Comparison of ENCODE assay signal across 15 mouse cellular contexts in the genomic region with DNA sequence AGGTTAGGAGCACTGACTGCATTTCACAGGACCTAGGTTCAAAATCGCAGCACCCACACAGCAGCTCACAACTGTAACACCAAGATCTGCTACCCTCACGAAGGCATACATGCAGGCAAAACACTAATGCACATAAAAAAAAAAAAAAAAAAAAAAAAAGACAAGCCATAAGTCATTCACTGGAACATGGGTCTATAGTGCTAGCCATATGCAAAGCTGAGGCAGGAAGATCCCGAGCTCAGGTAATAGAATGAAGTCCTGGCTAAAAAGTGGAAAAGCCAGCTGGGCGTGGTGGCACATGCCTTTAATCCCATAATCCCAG. TPM values are rescaled to one million over a fixed set of nuclear protein-coding genes. Genes with fewer than 3 reads are reported as not detected.
A peak's percentile ranks its signal among the peaks of the same experiment; 100 is the strongest.
DNase-seq lines count a peak whose midpoint lies in the region; ATAC-seq and TF ChIP-seq lines count a peak whose summit lies in the region.
"Had no signal": no experiment of that assay in that cellular context is flagged by ENCODE, and none has a peak within 500 bp of the region (broad histone marks: within the 10 kb centered on the region; RNA-seq: fewer than 3 reads in every experiment).

No protein-coding gene starts in this region.

- H3K27ac ChIP-seq in gastrocnemius, adult 2 months = peak overlapping the region; percentile 83
- peak overlapping the region; percentile 91 for H3K27ac ChIP-seq in layer of hippocampus, adult 2 months
- H3K27ac ChIP-seq in ES-Bruce4 (ENCODE audit: insufficient read depth, low read length) = peak overlapping the region; percentile 94
- peak overlapping the region; percentile 83; the same call in 1 of the 2 replicates for H3K27ac ChIP-seq in intestine, postnatal 0 days (ENCODE audit: low read depth, low read length)
- H3K27ac ChIP-seq: forebrain, embryonic 13.5 days had no signal

- ATAC-seq in intestine, postnatal 0 days = no peak
- ATAC-seq: lung, postnatal 0 days had no signal

- H3K4me2 ChIP-seq in intestine, postnatal 0 days (replicated peaks; ENCODE audit: low read depth) = no peak overlapping the region

- TF ChIP-seq CTCF in gastrocnemius, adult 2 months (IDR thresholded peaks at IDR 0.05) = no peak
- no peak for TF ChIP-seq CTCF in layer of hippocampus, adult 2 months (conservative IDR thresholded peaks at IDR 0.05)
- TF ChIP-seq CTCF in ES-Bruce4 (IDR thresholded peaks at IDR 0.05; ENCODE audit: low read depth, low read length) = no peak
- TF ChIP-seq CTCF in intestine, postnatal 0 days (IDR thresholded peaks at IDR 0.05; ENCODE audit: low read depth) = no peak

- peaks cover 7% of the 10 kb centered on the region for H3K4me1 ChIP-seq in ES-Bruce4 (ENCODE audit: control insufficient read depth, insufficient read depth, low read length)
- peaks cover 9% of the 10 kb centered on the region for H3K4me1 ChIP-seq in intestine, postnatal 0 days (replicated peaks; ENCODE audit: control insufficient read depth, insufficient read depth, low read length)

- H3K27me3 ChIP-seq in ES-Bruce4 (ENCODE audit: control insufficient read depth, insufficient read depth, low read length, poor library complexity, severe bottlenecking) = no peaks in the 10 kb centered on the region
- no peaks in the 10 kb centered on the region for H3K27me3 ChIP-seq in intestine, postnatal 0 days (replicated peaks; ENCODE audit: control insufficient read depth, insufficient read depth, low read length)

- 0 out of 2 replicates have a peak overlapping the region, but pooled peaks have one; percentile 24 for H3K9ac ChIP-seq in ES-Bruce4 (ENCODE audit: low read depth, poor library complexity, severe bottlenecking)
- H3K9ac ChIP-seq in intestine, postnatal 0 days (ENCODE audit: low read depth, low read length) = no peak overlapping the region

- intact Hi-C loops in gastrocnemius, adult 2 months (cut with DNase I) = loop anchor here (2.0 kb wide), 1 partner anchor 31 kb away; no protein-coding TSS in a partner anchor
- intact Hi-C loops in gastrocnemius, postnatal 14 days (cut with DNase I; ENCODE audit: low total_unique reads) = no loop called here

- WGBS in intestine, postnatal 0 days = 81% methylated on average over 4 of the region's 4 CpGs

- no peak overlapping the region; the same call in 1 of the 2 replicates for H3K4me3 ChIP-seq in gastrocnemius, adult 2 months
- H3K4me3 ChIP-seq in layer of hippocampus, adult 2 months = no peak overlapping the region; the same call in 1 of the 2 replicates
- no peak overlapping the region for H3K4me3 ChIP-seq in ES-Bruce4 (ENCODE audit: low read depth, low read length)
- no peak overlapping the region for H3K4me3 ChIP-seq in intestine, postnatal 0 days (ENCODE audit: low read depth, low read length)

- TF ChIP-seq EP300 in ES-Bruce4 (IDR thresholded peaks at IDR 0.05; ENCODE audit: insufficient read depth, low read depth, low read length) = no peak

- peaks cover 31% of the 10 kb centered on the region for H3K36me3 ChIP-seq in ES-Bruce4 (ENCODE audit: control insufficient read depth, insufficient read depth, low read length, poor library complexity, severe bottlenecking)
- peaks cover 21% of the 10 kb centered on the region for H3K36me3 ChIP-seq in intestine, postnatal 0 days (ENCODE audit: control insufficient read depth, insufficient read depth)

- no peak for TF ChIP-seq POLR2A in ES-Bruce4 (IDR thresholded peaks at IDR 0.05; ENCODE audit: insufficient read depth, low read length)

- no peak for DNase-seq in gastrocnemius, adult 2 months
- DNase-seq in gastrocnemius, postnatal 14 days = no peak
- no peak for DNase-seq in layer of hippocampus, adult 2 months (ENCODE audit: low spot score in 2 of 2)
- no peak for DNase-seq in layer of hippocampus, adult 8-10 months (ENCODE audit: low spot score in 2 of 2)
- no peak for DNase-seq in cerebellum, adult 9-10 months
- no peak for DNase-seq in B cell, adult 2 months
- DNase-seq: adrenal gland, adult 2 months; cerebellum, adult 11 months; embryo, embryonic 11 days; kidney, postnatal 10 days had no signal

- no peaks in the 10 kb centered on the region for H3K9me3 ChIP-seq in ES-Bruce4 (replicated peaks; ENCODE audit: control insufficient read depth, insufficient read depth, low read length, poor library complexity, severe bottlenecking)
- no peaks in the 10 kb centered on the region for H3K9me3 ChIP-seq in intestine, postnatal 0 days (ENCODE audit: control insufficient read depth)

RNA-seq across cellular contexts. Expression of a gene that starts 0.8 kb away (rescaled TPM):
- 10 to 100 TPM; 38.0 to 61.8 TPM for total RNA-seq in gastrocnemius, adult 2 months (2021)
- 10 to 100 TPM; 56.6 to 84.2 TPM for total RNA-seq in gastrocnemius, postnatal 14 days (2021)
- total RNA-seq in layer of hippocampus, adult 2 months (2021) = 1,000 to 10,000 TPM; 2,242 to 2,264 TPM
- total RNA-seq in layer of hippocampus, adult 8-10 months (2022) = 1,000 to 10,000 TPM; 1,861 to 4,366 (median 2,827) TPM
- 1,030 and 1,048 TPM in 2 replicates for polyA plus RNA-seq in ES-Bruce4 (2011; ENCODE audit: insufficient read depth, insufficient read length, low read depth, missing spikeins)
- polyA plus RNA-seq in intestine, postnatal 0 days (2015; fragmentation: Nextera tagmentation; extraction: Ambion mirVana) = 435 and 436 TPM in 2 replicates

RNA-seq across cellular contexts. Expression of a gene that starts 7.3 kb away (rescaled TPM):
- total RNA-seq in gastrocnemius, adult 2 months (2021) = 1 to 10 TPM in 1 of 2 experiments, under 1 TPM in 1; 0.64 to 1.1 TPM
- 1 to 10 TPM in 1 of 2 experiments, not detected in 1; 1.3 TPM for total RNA-seq in gastrocnemius, postnatal 14 days (2021)
- 1 to 10 TPM; 3.1 to 3.5 TPM for total RNA-seq in layer of hippocampus, adult 2 months (2021)
- total RNA-seq in layer of hippocampus, adult 8-10 months (2022) = 10 to 100 TPM in 1 of 4 experiments, 1 to 10 TPM in 3; 5.3 to 10.7 (median 6.0) TPM
- polyA plus RNA-seq in ES-Bruce4 (2011; ENCODE audit: insufficient read depth, insufficient read length, low read depth, missing spikeins) = 93.2 and 95.8 TPM in 2 replicates
- polyA plus RNA-seq in intestine, postnatal 0 days (2015; fragmentation: Nextera tagmentation; extraction: Ambion mirVana) = 34.7 and 50.0 TPM in 2 replicates

RNA-seq across cellular contexts. Expression of a gene that starts 15.4 kb away (rescaled TPM):
- 10 to 100 TPM; 41.0 to 52.4 TPM for total RNA-seq in gastrocnemius, adult 2 months (2021)
- total RNA-seq in gastrocnemius, postnatal 14 days (2021) = 10 to 100 TPM; 52.9 to 55.7 TPM
- total RNA-seq in layer of hippocampus, adult 2 months (2021) = 100 to 1,000 TPM; 110 TPM
- total RNA-seq in layer of hippocampus, adult 8-10 months (2022) = 100 to 1,000 TPM; 104 to 112 (median 109) TPM
- polyA plus RNA-seq in ES-Bruce4 (2011; ENCODE audit: insufficient read depth, insufficient read length, low read depth, missing spikeins) = 68.2 TPM in 2 replicates
- polyA plus RNA-seq in intestine, postnatal 0 days (2015; fragmentation: Nextera tagmentation; extraction: Ambion mirVana) = 80.1 and 85.5 TPM in 2 replicates

RNA-seq across cellular contexts. Expression of a gene that starts 18.5 kb away (rescaled TPM):
- not detected for total RNA-seq in gastrocnemius, adult 2 months (2021)
- not detected for total RNA-seq in gastrocnemius, postnatal 14 days (2021)
- not detected for total RNA-seq in layer of hippocampus, adult 2 months (2021)
- total RNA-seq in layer of hippocampus, adult 8-10 months (2022) = 1 to 10 TPM in 1 of 4 experiments, not detected in 3; 1.2 TPM
- 1.1 TPM in 1 of 2 replicates, not detected in the other for polyA plus RNA-seq in ES-Bruce4 (2011; ENCODE audit: insufficient read depth, insufficient read length, low read depth, missing spikeins)
- polyA plus RNA-seq in intestine, postnatal 0 days (2015; fragmentation: Nextera tagmentation; extraction: Ambion mirVana) = 0.70 and 1.4 TPM in 2 replicates

RNA-seq across cellular contexts. Expression of a gene that starts 18.6 kb away (rescaled TPM):
- total RNA-seq in gastrocnemius, adult 2 months (2021) = not detected
- total RNA-seq in gastrocnemius, postnatal 14 days (2021) = not detected
- not detected for total RNA-seq in layer of hippocampus, adult 2 months (2021)
- not detected for total RNA-seq in layer of hippocampus, adult 8-10 months (2022)
- polyA plus RNA-seq in ES-Bruce4 (2011; ENCODE audit: insufficient read depth, insufficient read length, low read depth, missing spikeins) = not detected in 2 replicates
- 5.6 and 13.5 TPM in 2 replicates for polyA plus RNA-seq in intestine, postnatal 0 days (2015; fragmentation: Nextera tagmentation; extraction: Ambion mirVana)
- polyA plus RNA-seq: forebrain, embryonic 13.5 days; gonadal fat pad, adult 2 months; lung, postnatal 0 days had no signal

Comparison
In these comparisons a context has a peak if more than half of its experiments do, and no peak if none do; other contexts are left out.
1. RNA of a gene that starts 0.8 kb away (total RNA-seq): 1,861 to 4,366 TPM in layer of hippocampus, adult 8-10 months and 2,242 to 2,264 TPM in layer of hippocampus, adult 2 months; 56.6 to 84.2 TPM in gastrocnemius, postnatal 14 days and 38.0 to 61.8 TPM in gastrocnemius, adult 2 months; every median in the first group is over 10 times any median in the second.
2. Peak in every context shown above with its lines, with median percentiles within 50 percentile points of each other: H3K27ac ChIP-seq.